Mouse (Mus musculus) lung, adult 18-20 months (tissue): ENCODE results near the gene Wapl.

Experiments used
- DNase-seq, 2 experiments: peaks; one replicate each; pipeline ENCODE4 v3.0.0; 2022; ENCODE audit warnings: mixed read lengths in 2 of 2

The Wapl gene

GRCm38 (mm10) chr14:34776719-34777385, 103.1 kb downstream of the Wapl start:
- DNase-seq: no peak

GRCm38 (mm10) chr14:34777810-34778209, 104.1 kb downstream of the Wapl start:
- DNase-seq: peak in 1 of 2 experiments; percentile 33

- DNase-seq: no peak
Observed at GRCm38 (mm10) chr14:34778760-34779159, 105.0 kb downstream of the Wapl start.

- DNase-seq: no peak
Observed at GRCm38 (mm10) chr14:34793406-34794037, 119.8 kb downstream of the Wapl start.
